Mouse (Mus musculus): ENCODE results near the gene Atxn7l1. TPM values are rescaled to one million over a fixed set of nuclear protein-coding genes. Genes with fewer than 3 reads are reported as not detected.

The Atxn7l1 gene
- polyA plus RNA-seq, 1 experiment: 37.1 TPM

DNA sequence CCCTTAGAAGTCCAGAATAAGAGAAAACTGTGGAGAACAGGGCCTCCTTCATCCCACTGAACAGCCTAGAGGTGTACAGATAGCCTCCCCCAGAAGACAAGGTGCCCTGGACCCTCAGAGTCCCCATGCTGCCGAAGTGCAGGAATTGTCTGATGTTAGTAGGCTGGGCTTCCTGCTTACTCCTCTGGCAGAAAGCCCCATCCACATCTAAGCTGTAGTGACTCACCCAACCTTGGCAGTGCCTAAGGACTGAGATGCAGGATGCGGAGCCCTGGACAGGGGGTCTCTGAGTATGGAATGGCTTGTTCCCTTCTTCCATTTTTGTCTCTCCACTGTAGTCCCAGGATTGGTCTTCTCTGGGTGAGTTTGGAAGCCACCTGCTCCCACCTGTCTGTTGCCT is 187.0 kb downstream of the Atxn7l1 start:
- no peak for DNase-seq (ENCODE audit: low read depth in 1 of 2, low spot score in 2 of 2)
- TF ChIP-seq POLR2A (IDR thresholded peaks at IDR 0.05; ENCODE audit: low read depth, low read length) (no peak), CTCF (IDR thresholded peaks at IDR 0.05; ENCODE audit: extremely low read depth, insufficient read depth, insufficient read length, insufficient replicate concordance) (no peak)
- Histone ChIP-seq H3K27me3 (ENCODE audit: control insufficient read depth, insufficient read depth, low read length) (no peaks in the 10 kb centered on the region), H3K36me3 (ENCODE audit: control insufficient read depth, insufficient read depth, low read length) (peaks cover 19% of the 10 kb centered on the region), H3K4me3 (ENCODE audit: extremely low read depth, insufficient read depth, insufficient read length) (no peak overlapping the region), H3K4me1 (ENCODE audit: control insufficient read depth, insufficient read depth, insufficient read length) (no peaks in the 10 kb centered on the region), H3K27ac (ENCODE audit: insufficient read depth, low read length) (no peak overlapping the region)
- 86% methylated on average over 2 of the region's 2 CpGs for WGBS

DNA sequence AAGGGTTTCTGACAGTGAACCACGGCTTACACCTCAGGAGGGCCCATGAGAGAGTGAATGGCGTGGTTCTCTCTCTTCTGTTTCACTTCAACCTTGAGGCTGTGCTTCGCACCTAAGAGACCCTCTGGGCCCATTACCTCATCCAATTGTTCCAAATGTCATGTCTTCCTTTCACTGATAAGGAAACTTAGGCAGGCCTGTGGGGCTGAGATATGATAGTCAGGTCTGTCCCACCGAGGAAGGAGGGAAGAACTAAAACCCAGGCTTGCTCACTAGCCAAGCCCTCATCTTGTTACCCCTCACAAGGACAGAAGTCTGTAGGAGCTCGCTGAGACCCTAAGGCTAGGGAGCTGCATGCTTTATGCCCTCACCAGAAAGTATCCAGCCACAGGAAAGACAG is 187.5 kb downstream of the Atxn7l1 start:
- DNase-seq (ENCODE audit: low read depth in 1 of 2, low spot score in 2 of 2): no peak
- TF ChIP-seq CTCF (IDR thresholded peaks at IDR 0.05; ENCODE audit: extremely low read depth, insufficient read depth, insufficient read length, insufficient replicate concordance) (no peak), POLR2A (IDR thresholded peaks at IDR 0.05; ENCODE audit: low read depth, low read length) (no peak)
- Histone ChIP-seq H3K36me3 (ENCODE audit: control insufficient read depth, insufficient read depth, low read length) (peaks cover 19% of the 10 kb centered on the region), H3K4me1 (ENCODE audit: control insufficient read depth, insufficient read depth, insufficient read length) (no peaks in the 10 kb centered on the region), H3K27ac (ENCODE audit: insufficient read depth, low read length) (no peak overlapping the region), H3K4me3 (ENCODE audit: extremely low read depth, insufficient read depth, insufficient read length) (no peak overlapping the region), H3K27me3 (ENCODE audit: control insufficient read depth, insufficient read depth, low read length) (no peaks in the 10 kb centered on the region)
- WGBS: 80% methylated on average over 5 of the region's 5 CpGs

DNA sequence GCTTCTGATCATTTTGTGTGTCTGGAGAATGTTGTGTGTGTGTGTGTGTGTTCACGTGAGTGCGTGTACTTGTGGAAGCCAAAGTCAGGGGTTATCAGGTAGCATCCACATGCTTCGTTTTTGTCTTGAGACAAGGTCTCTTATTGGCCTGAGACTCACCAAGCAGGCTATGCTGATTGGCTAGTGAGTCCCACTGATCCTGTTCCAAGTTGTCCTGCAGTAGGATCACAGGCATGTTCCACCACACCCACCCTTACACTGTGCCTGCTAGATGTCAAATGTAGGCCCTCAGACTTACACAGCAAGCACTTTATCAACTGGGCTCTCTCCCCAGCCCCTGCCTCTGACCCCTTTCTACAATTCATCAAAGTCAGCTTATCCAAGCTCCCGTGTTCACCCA is 187.9 kb downstream of the Atxn7l1 start:
- Histone ChIP-seq H3K27ac (ENCODE audit: insufficient read depth, low read length) (no peak overlapping the region), H3K27me3 (ENCODE audit: control insufficient read depth, insufficient read depth, low read length) (no peaks in the 10 kb centered on the region), H3K4me3 (ENCODE audit: extremely low read depth, insufficient read depth, insufficient read length) (no peak overlapping the region), H3K36me3 (ENCODE audit: control insufficient read depth, insufficient read depth, low read length) (peaks cover 17% of the 10 kb centered on the region), H3K4me1 (ENCODE audit: control insufficient read depth, insufficient read depth, insufficient read length) (no peaks in the 10 kb centered on the region)
- DNase-seq (ENCODE audit: low read depth in 1 of 2, low spot score in 2 of 2): no peak
- no peak for TF ChIP-seq CTCF (IDR thresholded peaks at IDR 0.05; ENCODE audit: extremely low read depth, insufficient read depth, insufficient read length, insufficient replicate concordance)
- TF ChIP-seq POLR2A (IDR thresholded peaks at IDR 0.05; ENCODE audit: low read depth, low read length): no peak
- WGBS: 80% methylated on average over 4 of the region's 4 CpGs

DNA sequence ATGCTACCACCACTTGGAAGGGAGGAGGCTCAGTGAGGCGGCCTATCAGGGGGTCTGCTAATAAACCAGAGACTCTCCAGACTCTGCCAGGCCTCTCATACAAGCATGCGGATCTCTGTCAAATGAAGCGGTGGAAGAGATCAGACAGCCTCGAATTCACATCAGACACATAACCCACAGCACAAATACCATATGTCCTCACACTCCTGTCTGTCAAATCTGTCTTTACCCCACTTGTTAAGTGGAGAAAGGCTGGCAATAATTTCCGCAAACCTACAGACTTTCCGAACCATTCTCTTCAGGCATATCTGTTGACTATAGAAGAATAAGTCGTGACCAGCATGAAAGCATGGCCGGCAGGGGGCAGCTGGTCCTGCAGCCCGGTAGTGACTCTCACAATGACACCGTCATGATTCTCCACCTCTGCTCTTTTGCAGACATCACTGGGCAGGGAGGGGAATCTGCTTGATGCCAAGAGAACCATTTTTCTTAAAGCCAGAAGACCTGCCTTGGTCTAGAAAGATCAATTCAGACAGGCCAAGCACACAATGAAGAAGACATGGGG is 189.2 kb downstream of the Atxn7l1 start:
- Histone ChIP-seq H3K27me3 (ENCODE audit: control insufficient read depth, insufficient read depth, low read length) (no peaks in the 10 kb centered on the region), H3K27ac (ENCODE audit: insufficient read depth, low read length) (no peak overlapping the region), H3K4me1 (ENCODE audit: control insufficient read depth, insufficient read depth, insufficient read length) (no peaks in the 10 kb centered on the region), H3K36me3 (ENCODE audit: control insufficient read depth, insufficient read depth, low read length) (peaks cover 21% of the 10 kb centered on the region), H3K4me3 (ENCODE audit: extremely low read depth, insufficient read depth, insufficient read length) (no peak overlapping the region)
- TF ChIP-seq CTCF (IDR thresholded peaks at IDR 0.05; ENCODE audit: extremely low read depth, insufficient read depth, insufficient read length, insufficient replicate concordance) (no peak), POLR2A (IDR thresholded peaks at IDR 0.05; ENCODE audit: low read depth, low read length) (no peak)
- 90% methylated on average over 10 of the region's 10 CpGs for WGBS
- no peak for DNase-seq (ENCODE audit: low read depth in 1 of 2, low spot score in 2 of 2)

DNA sequence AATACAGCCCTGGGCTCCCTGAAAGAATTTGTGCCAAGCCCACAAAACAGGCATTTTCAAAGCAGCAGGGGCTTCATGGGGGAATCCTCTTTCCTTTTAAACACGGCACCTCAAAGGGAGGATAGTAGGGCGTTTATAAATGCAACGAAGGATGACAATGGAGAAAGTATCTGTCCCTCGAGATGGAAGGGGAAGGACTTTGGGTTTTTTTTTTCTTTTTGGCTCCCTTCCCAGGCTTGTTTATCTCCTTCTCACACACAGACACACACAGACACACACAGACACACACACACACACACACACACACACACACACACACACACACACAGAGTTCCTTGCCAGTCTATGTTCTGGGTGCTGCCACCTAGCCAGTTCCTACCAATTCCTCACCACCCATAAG is 189.8 kb downstream of the Atxn7l1 start:
- TF ChIP-seq POLR2A (IDR thresholded peaks at IDR 0.05; ENCODE audit: low read depth, low read length) (no peak), CTCF (IDR thresholded peaks at IDR 0.05; ENCODE audit: extremely low read depth, insufficient read depth, insufficient read length, insufficient replicate concordance) (no peak)
- Histone ChIP-seq H3K27ac (ENCODE audit: insufficient read depth, low read length) (no peak overlapping the region), H3K4me1 (ENCODE audit: control insufficient read depth, insufficient read depth, insufficient read length) (no peaks in the 10 kb centered on the region), H3K27me3 (ENCODE audit: control insufficient read depth, insufficient read depth, low read length) (no peaks in the 10 kb centered on the region), H3K36me3 (ENCODE audit: control insufficient read depth, insufficient read depth, low read length) (peaks cover 26% of the 10 kb centered on the region), H3K4me3 (ENCODE audit: extremely low read depth, insufficient read depth, insufficient read length) (no peak overlapping the region)
- DNase-seq (ENCODE audit: low read depth in 1 of 2, low spot score in 2 of 2): no peak
- WGBS: 60% methylated on average over 4 of the region's 4 CpGs

DNA sequence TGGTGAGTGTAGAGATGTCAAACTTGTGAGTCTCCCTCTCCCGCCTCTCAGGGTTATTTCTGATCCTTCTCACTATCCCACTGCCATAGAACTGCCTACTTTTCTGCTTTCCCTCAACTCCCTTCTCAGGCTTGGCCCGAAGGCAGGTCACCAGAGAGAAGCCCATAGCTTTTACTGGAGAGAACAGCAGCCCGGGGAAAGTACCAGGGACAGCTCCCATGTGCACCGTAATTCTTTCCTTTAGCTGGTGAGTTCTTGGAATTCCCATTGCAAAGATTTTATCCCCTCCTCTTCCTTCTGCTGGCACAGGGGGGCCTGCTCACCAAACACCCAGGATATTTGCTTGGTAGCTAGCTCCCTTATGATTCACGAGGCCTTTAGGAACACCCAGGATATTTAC is 190.7 kb downstream of the Atxn7l1 start:
- Histone ChIP-seq H3K36me3 (ENCODE audit: control insufficient read depth, insufficient read depth, low read length) (peaks cover 32% of the 10 kb centered on the region), H3K4me3 (ENCODE audit: extremely low read depth, insufficient read depth, insufficient read length) (no peak overlapping the region), H3K4me1 (ENCODE audit: control insufficient read depth, insufficient read depth, insufficient read length) (no peaks in the 10 kb centered on the region), H3K27me3 (ENCODE audit: control insufficient read depth, insufficient read depth, low read length) (no peaks in the 10 kb centered on the region), H3K27ac (ENCODE audit: insufficient read depth, low read length) (no peak overlapping the region)
- no peak for TF ChIP-seq CTCF (IDR thresholded peaks at IDR 0.05; ENCODE audit: extremely low read depth, insufficient read depth, insufficient read length, insufficient replicate concordance)
- TF ChIP-seq POLR2A (IDR thresholded peaks at IDR 0.05; ENCODE audit: low read depth, low read length): no peak
- no peak for DNase-seq (ENCODE audit: low read depth in 1 of 2, low spot score in 2 of 2)
- 91% methylated on average over 5 of the region's 5 CpGs for WGBS

DNA sequence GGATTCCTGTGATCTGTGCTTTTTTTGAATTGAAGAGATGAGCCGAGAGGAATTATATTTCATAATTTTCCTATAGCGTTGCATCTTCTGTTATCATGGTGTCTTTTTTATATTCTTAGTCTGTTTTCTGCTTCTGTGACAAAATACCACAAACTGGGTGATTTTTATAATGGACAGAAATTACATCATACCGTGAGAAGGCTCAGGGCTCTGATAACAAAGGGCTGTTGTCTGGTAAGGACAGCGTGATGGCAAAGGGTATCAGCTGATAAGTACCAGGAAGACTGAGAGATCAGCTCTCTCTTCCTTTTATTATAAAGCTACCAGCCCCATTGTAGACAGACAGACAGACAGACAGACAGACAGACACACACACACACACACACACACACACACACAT is 192.3 kb downstream of the Atxn7l1 start:
- Histone ChIP-seq H3K27ac (ENCODE audit: insufficient read depth, low read length) (no peak overlapping the region), H3K27me3 (ENCODE audit: control insufficient read depth, insufficient read depth, low read length) (no peaks in the 10 kb centered on the region), H3K4me3 (ENCODE audit: extremely low read depth, insufficient read depth, insufficient read length) (no peak overlapping the region), H3K36me3 (ENCODE audit: control insufficient read depth, insufficient read depth, low read length) (peaks cover 39% of the 10 kb centered on the region), H3K4me1 (ENCODE audit: control insufficient read depth, insufficient read depth, insufficient read length) (no peaks in the 10 kb centered on the region)
- DNase-seq (ENCODE audit: low read depth in 1 of 2, low spot score in 2 of 2): no peak
- no peak for TF ChIP-seq CTCF (IDR thresholded peaks at IDR 0.05; ENCODE audit: extremely low read depth, insufficient read depth, insufficient read length, insufficient replicate concordance)
- no peak for TF ChIP-seq POLR2A (IDR thresholded peaks at IDR 0.05; ENCODE audit: low read depth, low read length)
- WGBS: 82% methylated on average over 4 of the region's 4 CpGs

Data from spleen, adult 2 months (tissue).